Mouse (Mus musculus): ENCODE data around the gene Adck2.

The Adck2 gene

DNA sequence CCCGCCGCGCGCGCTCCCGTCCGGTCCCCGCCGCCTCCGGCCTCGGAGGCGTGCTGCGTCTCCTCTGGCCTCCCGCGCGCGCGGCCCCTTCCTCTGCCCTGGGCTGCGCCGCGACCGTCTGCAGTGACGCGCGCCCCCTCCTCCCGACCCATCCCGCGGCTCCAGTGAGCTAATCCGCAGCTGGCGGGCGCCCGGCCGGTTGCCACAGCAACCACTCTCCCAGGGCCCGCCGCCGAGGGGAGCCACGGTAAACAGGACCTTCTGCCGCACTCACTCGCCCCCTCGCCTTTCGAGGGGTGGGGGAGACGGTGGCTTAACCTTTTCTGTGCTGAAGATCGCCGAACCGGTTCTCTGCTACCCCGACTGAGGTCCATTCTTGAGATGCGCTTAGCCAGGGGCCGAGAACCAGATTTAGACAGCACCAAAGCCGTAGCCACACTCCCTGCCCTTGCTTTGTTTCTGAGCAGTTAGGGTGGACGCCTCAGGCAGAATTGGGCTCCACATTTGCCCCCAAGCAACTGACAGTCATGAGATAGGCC is 15.9 kb upstream of the Adck2 start, which contains the start of gene Dennd2a:
Dennd2a (minus strand) TSS at position 145 of the 539 bp plus-strand sequence.
- no peak for DNase-seq (ENCODE audit: low spot score in 2 of 2)

- no peak for DNase-seq (ENCODE audit: low spot score in 2 of 2)
Observed at GRCm38 (mm10) chr6:39559276-39559939, 14.3 kb upstream of the Adck2 start.

DNA sequence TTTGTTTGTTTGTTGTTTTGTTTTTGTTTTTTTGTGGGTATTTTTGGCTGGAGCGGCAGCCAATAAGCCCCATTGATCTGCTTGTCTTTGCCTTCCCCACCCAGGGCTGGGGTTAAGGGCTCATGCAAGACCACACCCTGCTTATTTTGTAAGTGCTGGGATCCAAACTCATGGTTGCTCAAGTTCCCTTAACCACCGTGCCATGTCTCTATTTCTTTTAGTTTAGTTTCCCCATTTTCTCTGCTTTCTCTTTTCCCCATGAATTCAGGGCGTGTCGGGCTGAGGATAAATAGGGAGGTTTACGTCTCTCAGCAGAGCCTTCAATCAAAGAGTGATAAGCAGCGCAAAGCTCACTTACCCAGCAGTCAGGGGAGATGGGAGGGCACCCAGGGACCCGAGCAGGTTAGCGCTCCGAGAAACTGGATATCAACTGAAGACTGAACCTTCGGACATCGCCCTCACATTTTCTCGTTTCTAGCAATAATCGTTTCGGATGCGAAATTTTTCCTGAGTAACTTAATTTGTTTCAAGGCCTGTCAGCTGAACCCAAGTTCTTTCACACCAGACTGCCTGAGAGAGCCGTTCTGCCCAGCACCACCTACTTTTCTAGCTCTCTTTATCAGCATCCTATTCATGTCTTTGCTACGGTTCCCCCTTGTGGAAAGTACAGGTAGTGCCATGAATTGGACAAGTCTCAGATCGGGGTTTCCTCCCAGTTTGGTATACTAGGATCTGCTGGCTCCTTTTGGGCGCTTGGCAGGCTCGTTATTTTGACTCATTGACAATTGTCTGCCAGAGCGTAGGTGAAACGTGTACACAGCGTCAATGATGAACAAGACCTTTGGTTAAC is 11.3 kb upstream of the Adck2 start:
- DNase-seq (ENCODE audit: low spot score in 2 of 2) = peak; percentile 62 to 69

DNA sequence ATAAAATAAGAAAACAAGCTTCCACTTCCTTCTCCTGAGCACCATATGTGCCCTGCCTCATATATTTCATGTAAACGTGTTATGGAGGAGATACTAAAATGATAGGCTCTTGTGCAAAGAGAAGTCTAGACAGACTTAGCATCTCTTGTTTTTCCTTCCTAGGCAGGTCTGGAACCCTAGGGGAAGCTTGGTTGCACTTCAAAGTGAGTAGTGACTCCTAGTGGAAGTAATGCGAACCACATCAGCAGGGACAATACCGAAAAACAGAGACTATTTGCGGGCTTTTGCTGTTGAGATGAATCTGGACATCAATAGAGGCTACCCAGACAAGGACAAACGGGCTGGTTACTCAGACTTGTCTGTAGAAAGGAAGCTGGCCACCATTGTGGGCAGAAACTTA is 6.1 kb upstream of the Adck2 start:
- peak in 1 of 2 experiments; percentile 6 for DNase-seq (ENCODE audit: low spot score in 2 of 2)

GRCm38 (mm10) chr6:39570426-39570825 is 3.2 kb upstream of the Adck2 start:
- no peak for DNase-seq (ENCODE audit: low spot score in 2 of 2)

DNA sequence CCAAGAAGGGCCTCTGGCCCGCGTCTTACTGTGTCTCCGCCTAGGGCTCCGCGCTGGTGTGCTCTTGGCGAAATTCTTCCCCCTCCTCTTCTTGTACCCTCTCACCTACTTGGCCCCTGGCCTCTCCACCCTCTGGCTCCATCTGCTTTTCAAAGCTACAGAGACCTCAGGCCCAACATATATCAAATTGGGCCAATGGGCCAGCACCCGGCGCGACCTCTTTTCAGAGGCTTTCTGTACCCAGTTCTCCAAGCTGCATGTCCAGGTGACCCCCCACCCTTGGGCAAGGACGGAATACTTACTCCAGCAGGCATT is 839 bp downstream of the Adck2 start:
- no peak for DNase-seq (ENCODE audit: low spot score in 2 of 2)

DNA sequence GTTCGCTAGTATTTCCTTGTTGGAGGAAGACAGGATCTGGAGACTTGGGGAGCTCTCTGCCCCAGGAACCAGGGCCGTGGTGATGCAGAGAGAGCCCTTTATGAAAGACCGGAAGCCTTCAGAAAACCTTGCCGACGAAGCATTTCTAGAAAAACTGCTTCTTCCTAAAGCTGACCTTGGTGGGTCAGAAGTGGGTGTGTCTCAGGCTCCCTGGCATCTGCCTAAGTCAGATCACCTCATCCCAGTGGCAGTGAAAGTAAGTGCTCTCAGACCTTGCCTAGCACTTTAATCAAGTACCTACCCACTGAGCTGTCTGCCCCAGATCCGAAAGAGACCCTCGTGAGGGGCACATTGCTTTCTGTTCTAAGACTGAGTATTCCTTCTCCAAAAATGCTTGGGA is 1.3 kb downstream of the Adck2 start:
- no peak for DNase-seq (ENCODE audit: low spot score in 2 of 2)

DNA sequence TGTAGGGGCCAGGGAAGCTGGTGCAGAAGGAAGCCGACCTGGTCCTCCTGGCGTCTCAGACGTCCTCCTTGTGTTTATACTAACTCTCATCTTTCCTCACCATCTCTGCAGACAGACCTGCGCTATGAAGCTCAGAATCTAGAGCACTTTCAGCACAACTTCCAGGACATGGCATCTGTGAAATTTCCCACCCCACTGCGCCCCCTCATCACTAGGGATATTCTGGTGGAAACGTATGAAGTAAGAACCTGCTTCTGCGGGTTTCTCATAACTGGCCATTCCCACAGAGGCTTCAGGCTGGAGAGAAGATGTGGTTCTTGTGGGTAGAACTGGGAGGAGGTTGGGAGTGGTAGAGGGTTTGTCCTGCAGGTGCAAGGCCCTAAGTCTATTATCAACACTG is 5.9 kb downstream of the Adck2 start:
- no peak for DNase-seq (ENCODE audit: low spot score in 2 of 2)

GRCm38 (mm10) chr6:39580558-39580957 is 6.9 kb downstream of the Adck2 start:
- no peak for DNase-seq (ENCODE audit: low spot score in 2 of 2)

GRCm38 (mm10) chr6:39581087-39581784 is 7.6 kb downstream of the Adck2 start:
- no peak for DNase-seq (ENCODE audit: low spot score in 2 of 2)

DNA sequence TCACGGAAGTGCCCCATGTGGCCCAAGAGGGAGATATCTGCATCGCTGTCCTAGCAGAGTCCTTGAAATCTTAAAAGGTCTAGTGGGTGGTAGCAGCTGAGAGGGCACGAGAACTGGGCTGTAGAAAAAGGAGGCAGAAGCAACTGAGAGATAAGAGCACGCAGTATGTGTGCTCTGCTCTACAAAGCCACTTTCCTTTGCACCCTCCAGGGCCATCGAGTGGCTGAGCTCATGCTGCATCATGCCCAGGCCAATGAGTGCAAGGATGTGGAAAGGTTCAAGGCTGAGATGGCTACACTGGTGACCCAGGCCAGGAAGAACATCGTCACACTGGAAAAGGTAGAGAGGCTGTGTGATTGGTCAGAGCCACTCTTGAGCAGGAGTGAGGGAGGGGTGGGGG is 11.8 kb downstream of the Adck2 start, which contains the start of gene Gm42420:
Gm42420 (plus strand) TSS at position 237 of the 400 bp plus-strand sequence.
- no peak for DNase-seq (ENCODE audit: low spot score in 2 of 2)

DNA sequence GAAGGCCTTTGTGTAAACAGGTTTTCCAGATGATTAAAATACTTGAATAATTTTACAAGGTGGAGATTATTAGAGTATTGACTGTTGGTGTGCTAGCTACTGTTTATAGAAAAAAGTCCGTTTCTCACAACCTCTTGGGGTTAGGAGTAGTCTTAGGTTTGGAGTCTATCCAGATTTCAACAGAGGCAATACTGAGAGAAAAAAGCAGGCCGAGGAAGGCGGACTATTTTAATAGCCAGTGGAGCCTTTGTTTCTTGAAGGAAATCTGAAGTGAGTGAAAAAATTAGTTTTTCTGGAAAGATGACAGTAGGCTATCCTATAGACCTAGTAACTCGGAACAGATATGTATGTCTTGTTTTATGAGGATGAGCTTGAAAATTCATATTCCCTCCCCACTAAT is 17.8 kb downstream of the Adck2 start:
- no peak for DNase-seq (ENCODE audit: low spot score in 2 of 2)

DNA sequence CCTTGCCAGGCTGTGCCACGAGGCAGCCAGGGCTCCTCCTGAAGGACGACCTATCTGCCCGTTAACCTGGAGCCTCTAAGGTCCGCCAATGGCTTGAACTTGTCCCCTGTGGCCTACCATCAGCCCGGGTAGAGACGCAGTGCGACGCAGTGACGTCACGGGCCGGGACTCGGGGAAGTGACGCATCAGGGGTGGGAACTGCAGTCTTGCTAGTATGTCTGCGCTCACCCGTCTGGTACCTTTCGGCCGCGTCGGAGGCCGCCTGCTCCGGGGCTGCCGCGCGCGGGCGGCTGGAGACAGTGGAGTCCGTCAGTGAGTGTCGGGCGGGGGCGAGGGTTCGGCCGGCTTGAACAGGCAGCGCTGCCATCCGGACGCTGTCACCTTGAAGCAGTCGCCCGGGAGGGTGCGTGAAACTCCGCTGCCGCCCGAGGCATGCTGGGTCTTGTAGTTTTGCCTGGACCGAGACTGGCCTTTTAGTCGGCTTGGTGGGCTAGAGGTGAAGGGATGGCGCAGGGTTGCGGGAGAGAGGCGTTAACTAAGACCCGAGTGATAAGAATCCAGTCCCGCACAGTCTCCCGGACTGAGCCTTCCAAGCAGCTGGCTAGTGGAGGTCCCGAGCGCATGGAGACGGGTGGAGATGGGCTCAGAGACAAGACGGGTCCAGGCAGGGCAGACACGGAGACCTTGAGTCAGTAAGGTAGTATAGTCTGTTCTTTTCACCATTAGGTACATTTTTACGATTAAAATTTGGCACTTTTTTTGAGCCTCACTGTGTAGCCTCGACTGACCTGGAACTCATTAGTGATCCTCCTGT is 18.9 kb downstream of the Adck2 start, which contains the start of gene Ndufb2:
Ndufb2 (plus strand) TSS at position 174 of the 814 bp plus-strand sequence.
- DNase-seq (ENCODE audit: low spot score in 2 of 2) = peak; percentile 89 to 91

- DNase-seq (ENCODE audit: low spot score in 2 of 2) = no peak
Observed at GRCm38 (mm10) chr6:39600851-39601250, 27.2 kb downstream of the Adck2 start.

GRCm38 (mm10) chr6:39601828-39602227 is 28.2 kb downstream of the Adck2 start:
- DNase-seq (ENCODE audit: low spot score in 2 of 2) = no peak

- DNase-seq (ENCODE audit: low spot score in 2 of 2) = no peak
Observed at GRCm38 (mm10) chr6:39604565-39604964, 30.9 kb downstream of the Adck2 start.

DNA sequence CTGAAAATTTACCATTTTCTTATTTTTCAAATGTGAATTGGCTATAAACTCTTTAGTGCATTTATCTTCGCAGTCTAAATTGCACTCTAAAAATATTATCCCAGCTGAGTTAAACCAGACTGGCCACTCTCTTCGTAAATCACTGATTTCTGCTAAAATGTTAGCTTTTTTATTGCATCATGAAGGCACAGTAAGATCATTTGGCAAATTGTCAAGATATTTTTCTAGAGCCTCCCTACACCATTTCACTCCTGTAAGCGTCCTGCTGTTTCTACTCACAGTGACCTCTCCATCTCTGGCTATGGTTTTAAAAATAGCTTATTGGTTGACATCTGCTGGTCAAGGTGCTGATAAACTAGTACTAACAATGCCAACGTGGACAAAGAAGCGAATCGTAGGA is 32.4 kb downstream of the Adck2 start:
- no peak for DNase-seq (ENCODE audit: low spot score in 2 of 2)

- peak in 1 of 2 experiments; percentile 36 for DNase-seq (ENCODE audit: low spot score in 2 of 2)
Observed at GRCm38 (mm10) chr6:39606862-39607261, 33.2 kb downstream of the Adck2 start.

GRCm38 (mm10) chr6:39607365-39607764 is 33.7 kb downstream of the Adck2 start:
- no peak for DNase-seq (ENCODE audit: low spot score in 2 of 2)

DNA sequence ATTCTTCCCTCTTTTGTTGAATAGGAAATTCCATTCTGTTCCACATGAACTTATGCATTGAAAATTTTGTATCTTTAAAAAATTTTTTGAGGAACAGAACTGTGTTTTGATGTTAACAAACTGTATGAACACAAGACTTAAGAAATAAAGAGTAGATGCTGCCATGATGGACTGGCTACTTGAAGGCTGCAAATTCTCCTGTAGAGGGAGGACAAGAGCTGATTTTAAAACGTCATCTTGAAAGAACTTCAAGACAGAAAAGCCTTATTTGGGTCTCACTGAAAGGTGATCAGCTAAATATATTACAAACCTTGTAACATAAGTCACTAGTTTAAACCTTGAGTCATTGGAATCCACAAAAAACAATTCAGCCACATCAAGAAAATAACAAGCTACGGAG is 36.5 kb downstream of the Adck2 start:
- DNase-seq (ENCODE audit: low spot score in 2 of 2) = no peak

GRCm38 (mm10) chr6:39611296-39611695 is 37.6 kb downstream of the Adck2 start:
- no peak for DNase-seq (ENCODE audit: low spot score in 2 of 2)
